Mouse (Mus musculus): Measurements from ENCODE around the gene Cnn3. TPM values are rescaled to one million over a fixed set of nuclear protein-coding genes. Genes with fewer than 3 reads are reported as not detected.

Cnn3 gene
- polyA plus RNA-seq, 1 experiment from 2014 or later = 375 TPM

DNA sequence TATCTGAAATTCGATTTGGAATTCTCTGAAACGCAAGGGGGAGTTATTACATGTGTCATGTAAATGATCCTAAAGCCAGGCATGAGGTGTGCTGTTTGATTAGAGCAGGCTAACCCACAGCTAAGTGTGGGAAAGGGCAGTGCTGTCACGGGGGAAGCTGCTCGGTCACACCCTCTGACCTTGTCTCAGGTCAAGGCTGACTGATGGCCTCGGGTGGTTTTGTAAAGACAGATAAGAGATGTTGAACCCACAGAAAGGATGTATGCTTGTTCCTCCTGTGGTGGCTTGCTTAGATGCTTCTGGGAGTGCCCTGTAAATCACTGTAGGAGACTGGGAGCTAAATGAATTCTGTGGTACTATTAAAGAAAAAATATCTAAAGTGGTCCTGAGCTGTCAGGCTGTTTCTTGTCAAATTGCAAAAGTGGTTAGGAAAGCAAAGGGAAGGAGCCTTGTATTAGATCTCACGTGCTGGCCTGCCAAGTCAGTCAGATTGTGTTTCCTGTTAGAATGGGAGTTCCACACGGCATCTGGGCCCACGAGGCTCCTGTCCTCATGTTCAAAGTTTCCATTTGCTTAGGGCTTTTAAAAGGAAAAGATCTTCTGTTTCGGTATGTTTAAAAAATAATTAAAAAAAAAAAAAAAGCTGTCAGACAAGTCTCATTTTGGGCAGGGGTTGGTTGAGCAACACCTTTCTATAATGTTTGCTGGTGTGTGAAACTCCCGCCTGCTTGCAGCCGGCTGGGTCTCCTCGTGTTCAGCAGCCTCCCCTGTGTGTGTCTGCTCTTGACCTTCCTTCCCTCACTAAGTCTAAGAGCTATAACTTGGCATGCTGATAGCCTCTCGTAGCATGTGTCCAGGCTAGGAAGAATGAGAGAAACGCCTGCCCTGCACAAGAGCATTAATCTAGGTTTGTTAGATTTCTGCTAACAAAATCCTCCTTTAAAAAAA is 32.5 kb downstream of the Cnn3 start:
- Histone ChIP-seq H3K4me3 (ENCODE audit: low read length) (no peak overlapping the region), H3K27me3 (replicated peaks; ENCODE audit: control insufficient read depth, insufficient read depth, low read length) (no peaks in the 10 kb centered on the region), H3K36me3 (ENCODE audit: control insufficient read depth, insufficient read depth, low read length) (peaks cover 29% of the 10 kb centered on the region), H3K4me1 (ENCODE audit: control insufficient read depth, insufficient read depth, low read length) (no peaks in the 10 kb centered on the region), H3K4me2 (ENCODE audit: low read depth, low read length) (no peak overlapping the region), H3K9me3 (ENCODE audit: control insufficient read depth, low read length) (no peaks in the 10 kb centered on the region), H3K27ac (ENCODE audit: low read length) (no peak overlapping the region), H3K9ac (ENCODE audit: low read depth, low read length) (no peak overlapping the region)
- no peak for ATAC-seq
- WGBS = 61% methylated on average over 14 of the region's 14 CpGs

DNA sequence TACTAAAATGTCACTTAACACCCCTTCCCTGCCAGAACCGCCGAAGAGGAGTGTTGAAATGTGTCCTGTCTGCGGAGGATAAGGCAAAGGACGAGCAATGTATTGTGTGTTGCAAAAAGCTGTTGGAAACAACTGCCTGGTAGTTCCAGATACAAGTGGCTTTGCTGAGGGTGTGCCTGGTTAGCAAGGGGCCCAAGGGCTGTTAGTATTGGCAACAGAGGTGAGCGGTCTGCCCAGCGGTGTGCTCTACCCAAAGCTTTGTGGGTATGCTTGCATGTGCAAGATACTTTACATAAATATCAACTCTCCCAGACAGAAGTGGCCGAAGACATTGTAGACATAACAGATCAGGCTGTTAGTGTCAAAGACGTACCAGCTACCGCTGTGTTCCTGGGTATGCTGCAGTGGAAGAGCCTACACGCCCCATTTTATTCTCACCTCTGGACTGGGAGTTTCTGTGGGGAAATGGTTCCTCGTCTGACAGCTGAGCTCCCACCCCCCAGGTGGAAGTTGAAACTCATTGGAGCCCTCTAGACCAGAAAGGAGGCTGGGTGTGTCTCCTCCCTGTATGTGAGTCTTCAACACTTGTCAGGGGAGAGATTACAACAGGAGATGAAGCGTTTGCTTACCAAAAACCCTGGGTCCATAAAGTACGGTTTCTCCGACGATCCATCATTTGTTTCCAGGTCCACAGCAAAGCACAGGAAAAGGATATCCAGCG is 34.3 kb downstream of the Cnn3 start:
- Histone ChIP-seq H3K27me3 (replicated peaks; ENCODE audit: control insufficient read depth, insufficient read depth, low read length) (no peaks in the 10 kb centered on the region), H3K9me3 (ENCODE audit: control insufficient read depth, low read length) (no peaks in the 10 kb centered on the region), H3K9ac (ENCODE audit: low read depth, low read length) (no peak overlapping the region), H3K4me1 (ENCODE audit: control insufficient read depth, insufficient read depth, low read length) (no peaks in the 10 kb centered on the region), H3K27ac (ENCODE audit: low read length) (no peak overlapping the region), H3K4me2 (ENCODE audit: low read depth, low read length) (no peak overlapping the region), H3K36me3 (ENCODE audit: control insufficient read depth, insufficient read depth, low read length) (peaks cover 26% of the 10 kb centered on the region), H3K4me3 (ENCODE audit: low read length) (no peak overlapping the region)
- WGBS = 74% methylated on average over 16 of the region's 16 CpGs
- peak; percentile 53 for ATAC-seq

DNA sequence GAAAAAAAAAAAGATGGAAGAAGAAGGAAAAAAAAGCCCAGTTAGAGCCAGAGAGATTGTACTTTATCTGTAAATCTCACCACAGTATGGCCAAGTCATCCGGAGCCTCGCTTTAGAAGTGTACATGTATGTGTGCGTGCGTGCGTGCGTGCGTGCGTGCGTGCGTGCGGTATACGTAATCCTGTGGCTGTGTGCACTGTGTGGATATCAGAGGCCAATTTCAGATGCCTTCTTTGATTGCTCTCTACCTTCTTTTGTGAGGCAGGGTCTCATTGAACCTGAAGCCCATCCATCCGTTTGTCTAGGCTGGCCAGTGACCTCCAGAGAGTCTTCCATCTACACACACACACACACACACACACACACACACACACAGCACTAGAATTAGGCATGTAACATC is 35.2 kb downstream of the Cnn3 start:
- no peak for ATAC-seq
- H3K9me3 ChIP-seq (ENCODE audit: control insufficient read depth, low read length) = no peaks in the 10 kb centered on the region
- no peak overlapping the region for H3K27ac ChIP-seq (ENCODE audit: low read length)
- H3K4me2 ChIP-seq (ENCODE audit: low read depth, low read length) = no peak overlapping the region
- no peaks in the 10 kb centered on the region for H3K27me3 ChIP-seq (replicated peaks; ENCODE audit: control insufficient read depth, insufficient read depth, low read length)
- no peaks in the 10 kb centered on the region for H3K4me1 ChIP-seq (ENCODE audit: control insufficient read depth, insufficient read depth, low read length)
- H3K9ac ChIP-seq (ENCODE audit: low read depth, low read length) = no peak overlapping the region
- H3K4me3 ChIP-seq (ENCODE audit: low read length) = no peak overlapping the region
- H3K36me3 ChIP-seq (ENCODE audit: control insufficient read depth, insufficient read depth, low read length) = peaks cover 18% of the 10 kb centered on the region; the same call in 1 of the 2 replicates
- WGBS = 94% methylated on average over 13 of the region's 13 CpGs

DNA sequence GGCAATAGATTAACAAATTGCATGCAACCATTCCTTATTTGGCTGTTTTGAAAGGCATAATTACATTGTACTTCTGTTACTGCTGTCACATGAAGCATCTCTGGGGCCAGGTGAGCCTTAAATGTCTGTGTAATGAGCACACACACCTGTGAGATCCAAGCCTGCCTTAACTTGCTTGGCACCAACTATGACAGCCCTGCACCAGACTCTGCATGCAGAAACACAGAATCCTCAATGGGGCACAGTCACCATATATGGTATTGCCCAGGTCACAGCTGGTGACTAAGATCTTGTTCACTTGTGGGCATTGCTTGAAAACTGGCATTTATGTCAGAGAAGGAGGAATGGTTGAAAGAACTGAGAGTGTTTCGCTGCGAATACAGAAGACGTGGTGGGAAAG is 36.5 kb downstream of the Cnn3 start:
- no peak overlapping the region for H3K4me3 ChIP-seq (ENCODE audit: low read length)
- no peaks in the 10 kb centered on the region for H3K9me3 ChIP-seq (ENCODE audit: control insufficient read depth, low read length)
- H3K4me2 ChIP-seq (ENCODE audit: low read depth, low read length) = no peak overlapping the region
- no peaks in the 10 kb centered on the region for H3K27me3 ChIP-seq (replicated peaks; ENCODE audit: control insufficient read depth, insufficient read depth, low read length)
- H3K27ac ChIP-seq (ENCODE audit: low read length) = no peak overlapping the region
- H3K4me1 ChIP-seq (ENCODE audit: control insufficient read depth, insufficient read depth, low read length) = no peaks in the 10 kb centered on the region
- ATAC-seq = no peak
- no peak overlapping the region for H3K9ac ChIP-seq (ENCODE audit: low read depth, low read length)
- 90% methylated on average over 3 of the region's 3 CpGs for WGBS
- peaks cover 13% of the 10 kb centered on the region; the same call in 1 of the 2 replicates for H3K36me3 ChIP-seq (ENCODE audit: control insufficient read depth, insufficient read depth, low read length)

DNA sequence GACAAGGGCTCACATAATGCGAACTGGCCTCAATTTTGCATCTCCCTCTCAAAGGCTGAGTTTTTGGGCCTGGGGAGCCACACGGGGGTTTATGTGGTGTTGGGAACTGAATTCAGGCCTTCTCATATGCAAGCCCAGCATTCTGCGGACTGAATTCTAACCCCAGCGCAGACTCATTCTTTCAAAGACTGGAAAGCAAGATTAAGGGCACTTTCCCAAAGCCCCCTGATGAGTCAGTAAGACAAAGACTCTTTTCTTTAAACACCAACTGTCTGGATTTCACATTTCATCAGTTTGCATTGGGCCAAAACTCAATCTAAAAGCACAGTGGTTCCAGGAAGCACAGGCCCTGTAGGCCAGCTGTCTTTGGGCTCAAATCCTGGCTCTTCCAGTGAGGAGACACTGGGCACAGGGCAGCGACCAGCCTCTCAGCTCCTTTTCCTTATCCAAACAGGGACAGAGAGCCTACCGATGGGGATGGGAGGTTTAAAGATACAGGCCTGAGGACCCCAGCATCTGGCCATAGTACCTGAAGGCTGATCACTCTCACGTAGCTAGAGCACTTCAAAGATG is 38.5 kb downstream of the Cnn3 start:
- no peaks in the 10 kb centered on the region for H3K9me3 ChIP-seq (ENCODE audit: control insufficient read depth, low read length)
- peaks cover 8% of the 10 kb centered on the region for H3K4me1 ChIP-seq (ENCODE audit: control insufficient read depth, insufficient read depth, low read length)
- ATAC-seq = no peak
- H3K36me3 ChIP-seq (ENCODE audit: control insufficient read depth, insufficient read depth, low read length) = peaks cover 5% of the 10 kb centered on the region; the same call in 1 of the 2 replicates
- H3K4me2 ChIP-seq (ENCODE audit: low read depth, low read length) = no peak overlapping the region
- 75% methylated on average over 7 of the region's 7 CpGs for WGBS
- H3K9ac ChIP-seq (ENCODE audit: low read depth, low read length) = no peak overlapping the region
- H3K4me3 ChIP-seq (ENCODE audit: low read length) = no peak overlapping the region
- H3K27me3 ChIP-seq (replicated peaks; ENCODE audit: control insufficient read depth, insufficient read depth, low read length) = no peaks in the 10 kb centered on the region
- no peak overlapping the region for H3K27ac ChIP-seq (ENCODE audit: low read length)

DNA sequence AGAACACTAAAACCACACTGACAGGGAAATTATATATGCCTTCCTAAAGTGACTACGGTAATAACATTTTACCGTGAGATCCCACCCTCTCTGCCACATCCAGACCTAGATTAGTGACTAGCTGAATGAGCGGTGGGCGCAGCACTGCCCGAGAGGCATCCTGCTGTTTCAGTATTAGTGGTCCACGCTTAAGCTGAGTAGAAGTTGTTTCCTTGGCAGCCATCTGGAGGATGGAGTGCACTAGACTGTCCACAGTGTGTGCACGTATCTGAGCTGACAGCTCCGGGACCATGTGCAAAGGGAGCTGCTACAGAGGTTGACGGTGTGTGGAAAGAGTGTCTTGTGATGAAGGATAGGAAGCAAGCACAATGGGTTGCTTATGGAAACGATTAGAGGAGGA is 39.5 kb downstream of the Cnn3 start:
- peaks cover 2% of the 10 kb centered on the region; the same call in 1 of the 2 replicates for H3K36me3 ChIP-seq (ENCODE audit: control insufficient read depth, insufficient read depth, low read length)
- H3K4me1 ChIP-seq (ENCODE audit: control insufficient read depth, insufficient read depth, low read length) = peaks cover 9% of the 10 kb centered on the region
- no peak overlapping the region for H3K4me3 ChIP-seq (ENCODE audit: low read length)
- H3K4me2 ChIP-seq (ENCODE audit: low read depth, low read length) = no peak overlapping the region
- no peak for ATAC-seq
- H3K9ac ChIP-seq (ENCODE audit: low read depth, low read length) = no peak overlapping the region
- H3K9me3 ChIP-seq (ENCODE audit: control insufficient read depth, low read length) = no peaks in the 10 kb centered on the region
- 81% methylated on average over 10 of the region's 10 CpGs for WGBS
- H3K27me3 ChIP-seq (replicated peaks; ENCODE audit: control insufficient read depth, insufficient read depth, low read length) = no peaks in the 10 kb centered on the region
- H3K27ac ChIP-seq (ENCODE audit: low read length) = no peak overlapping the region

DNA sequence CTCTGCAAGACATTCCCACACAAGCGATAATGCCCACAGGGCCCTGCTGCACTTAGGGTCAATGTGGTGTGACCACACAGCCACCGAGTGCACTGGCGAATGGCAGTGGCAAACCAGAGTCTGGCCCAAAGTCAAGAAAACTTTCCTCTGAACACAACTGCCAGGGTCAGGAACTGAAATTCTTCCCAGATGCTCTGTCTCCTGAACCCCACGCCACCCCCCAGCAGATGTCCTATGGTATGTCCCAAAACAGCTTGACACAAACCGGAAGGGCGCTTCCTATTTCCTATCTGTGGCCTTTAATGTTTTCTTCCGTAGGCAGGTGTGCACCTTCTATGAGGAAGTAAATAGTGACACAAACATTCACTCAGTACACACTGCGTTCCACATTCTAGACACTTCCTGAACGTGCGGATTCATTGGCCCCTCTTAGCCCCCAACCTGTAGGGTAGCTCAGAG is 40.8 kb downstream of the Cnn3 start:
- ATAC-seq = no peak
- Histone ChIP-seq H3K9me3 (ENCODE audit: control insufficient read depth, low read length) (no peaks in the 10 kb centered on the region), H3K9ac (ENCODE audit: low read depth, low read length) (no peak overlapping the region), H3K27me3 (replicated peaks; ENCODE audit: control insufficient read depth, insufficient read depth, low read length) (no peaks in the 10 kb centered on the region), H3K4me3 (ENCODE audit: low read length) (no peak overlapping the region), H3K4me1 (ENCODE audit: control insufficient read depth, insufficient read depth, low read length) (peaks cover 9% of the 10 kb centered on the region), H3K27ac (ENCODE audit: low read length) (no peak overlapping the region), H3K36me3 (ENCODE audit: control insufficient read depth, insufficient read depth, low read length) (no peaks in the 10 kb centered on the region), H3K4me2 (ENCODE audit: low read depth, low read length) (no peak overlapping the region)
- WGBS = 83% methylated on average over 10 of the region's 10 CpGs

DNA sequence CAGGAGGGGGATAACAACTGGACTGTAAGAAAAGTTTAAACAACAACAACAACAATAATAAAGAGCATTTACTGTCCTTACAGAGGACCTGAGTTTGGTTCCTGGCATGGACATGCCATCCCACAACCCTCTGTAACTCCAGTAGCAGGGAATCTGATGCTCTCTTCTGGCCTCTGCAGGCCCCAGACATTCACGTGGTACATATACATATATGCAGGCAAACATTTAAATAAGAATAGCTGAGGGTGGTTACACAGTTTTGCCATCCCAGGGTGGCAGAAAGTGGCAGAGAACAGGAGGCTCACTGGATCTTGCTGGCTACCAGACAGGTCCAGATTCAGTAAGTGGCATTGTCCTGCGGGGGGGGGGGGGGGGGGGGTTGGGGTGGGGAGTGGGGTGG is 41.8 kb downstream of the Cnn3 start:
- WGBS = 19% methylated on average over 2 of the region's 2 CpGs
- Histone ChIP-seq H3K4me2 (ENCODE audit: low read depth, low read length) (no peak overlapping the region), H3K27ac (ENCODE audit: low read length) (no peak overlapping the region), H3K36me3 (ENCODE audit: control insufficient read depth, insufficient read depth, low read length) (no peaks in the 10 kb centered on the region), H3K4me1 (ENCODE audit: control insufficient read depth, insufficient read depth, low read length) (peaks cover 9% of the 10 kb centered on the region), H3K9ac (ENCODE audit: low read depth, low read length) (no peak overlapping the region), H3K27me3 (replicated peaks; ENCODE audit: control insufficient read depth, insufficient read depth, low read length) (no peaks in the 10 kb centered on the region), H3K9me3 (ENCODE audit: control insufficient read depth, low read length) (no peaks in the 10 kb centered on the region), H3K4me3 (ENCODE audit: low read length) (no peak overlapping the region)
- ATAC-seq = no peak

Data from intestine, embryonic 16.5 days (tissue).